Mouse (Mus musculus): ENCODE data around the gene Cdkal1. TPM values are rescaled to one million over a fixed set of nuclear protein-coding genes. Genes with fewer than 3 reads are reported as not detected.

The Cdkal1 gene
- total and polyA plus RNA-seq, 2 experiments from 2014 or later = 11.1 to 18.9 TPM

- H3K4me3 ChIP-seq (ENCODE audit: low read length) = no peak overlapping the region
- no peaks in the 10 kb centered on the region for H3K36me3 ChIP-seq (ENCODE audit: insufficient read depth, low read length)
- H3K9ac ChIP-seq (replicated peaks; ENCODE audit: low read length) = no peak overlapping the region
- no peaks in the 10 kb centered on the region for H3K4me1 ChIP-seq (ENCODE audit: insufficient read depth, low read length)
- no peaks in the 10 kb centered on the region for H3K9me3 ChIP-seq (ENCODE audit: low read length)
- ATAC-seq (no peak), DNase-seq (ENCODE audit: low spot score) (no peak)
- TF ChIP-seq CTCF (IDR thresholded peaks at IDR 0.05; ENCODE audit: low read depth) = no peak
- H3K27me3 ChIP-seq (ENCODE audit: insufficient read depth, low read length) = no peaks in the 10 kb centered on the region
- 95% methylated on average over 11 of the region's 11 CpGs for WGBS
- no peak overlapping the region for H3K27ac ChIP-seq
- H3K4me2 ChIP-seq (ENCODE audit: low read depth, low read length) = no peak overlapping the region
These were observed 175.8 kb downstream of the Cdkal1 start for GRCm38 (mm10) chr13:29679479-29680186.

GRCm38 (mm10) chr13:29677559-29677958 is 177.9 kb downstream of the Cdkal1 start:
- Histone ChIP-seq H3K27ac (no peak overlapping the region), H3K4me3 (ENCODE audit: low read length) (no peak overlapping the region), H3K4me1 (ENCODE audit: insufficient read depth, low read length) (no peaks in the 10 kb centered on the region), H3K9me3 (ENCODE audit: low read length) (no peaks in the 10 kb centered on the region), H3K36me3 (ENCODE audit: insufficient read depth, low read length) (no peaks in the 10 kb centered on the region), H3K27me3 (ENCODE audit: insufficient read depth, low read length) (no peaks in the 10 kb centered on the region), H3K9ac (replicated peaks; ENCODE audit: low read length) (no peak overlapping the region), H3K4me2 (ENCODE audit: low read depth, low read length) (no peak overlapping the region)
- ATAC-seq (no peak), DNase-seq (ENCODE audit: low spot score) (no peak)
- WGBS = 92% methylated on average over 4 of the region's 4 CpGs
- no peak for TF ChIP-seq CTCF (IDR thresholded peaks at IDR 0.05; ENCODE audit: low read depth)

GRCm38 (mm10) chr13:29670626-29671025 is 184.8 kb downstream of the Cdkal1 start:
- no peaks in the 10 kb centered on the region for H3K27me3 ChIP-seq (ENCODE audit: insufficient read depth, low read length)
- H3K36me3 ChIP-seq (ENCODE audit: insufficient read depth, low read length) = no peaks in the 10 kb centered on the region
- no peak overlapping the region for H3K4me3 ChIP-seq (ENCODE audit: low read length)
- no peaks in the 10 kb centered on the region for H3K4me1 ChIP-seq (ENCODE audit: insufficient read depth, low read length)
- TF ChIP-seq CTCF (IDR thresholded peaks at IDR 0.05; ENCODE audit: low read depth) = no peak
- H3K9ac ChIP-seq (replicated peaks; ENCODE audit: low read length) = no peak overlapping the region
- H3K9me3 ChIP-seq (ENCODE audit: low read length) = no peaks in the 10 kb centered on the region
- WGBS = 81% methylated on average over 3 of the region's 3 CpGs
- no peak overlapping the region for H3K4me2 ChIP-seq (ENCODE audit: low read depth, low read length)
- ATAC-seq = no peak
- H3K27ac ChIP-seq = no peak overlapping the region
- no peak for DNase-seq (ENCODE audit: low spot score)

GRCm38 (mm10) chr13:29663908-29664307 is 191.6 kb downstream of the Cdkal1 start:
- no peak overlapping the region for H3K27ac ChIP-seq
- H3K9me3 ChIP-seq (ENCODE audit: low read length) = no peaks in the 10 kb centered on the region
- 81% methylated on average over 3 of the region's 3 CpGs for WGBS
- DNase-seq (ENCODE audit: low spot score) (no peak), ATAC-seq (no peak)
- H3K27me3 ChIP-seq (ENCODE audit: insufficient read depth, low read length) = no peaks in the 10 kb centered on the region
- H3K4me1 ChIP-seq (ENCODE audit: insufficient read depth, low read length) = no peaks in the 10 kb centered on the region
- H3K4me3 ChIP-seq (ENCODE audit: low read length) = no peak overlapping the region
- H3K4me2 ChIP-seq (ENCODE audit: low read depth, low read length) = no peak overlapping the region
- no peaks in the 10 kb centered on the region for H3K36me3 ChIP-seq (ENCODE audit: insufficient read depth, low read length)
- no peak overlapping the region for H3K9ac ChIP-seq (replicated peaks; ENCODE audit: low read length)
- no peak for TF ChIP-seq CTCF (IDR thresholded peaks at IDR 0.05; ENCODE audit: low read depth)

DNA sequence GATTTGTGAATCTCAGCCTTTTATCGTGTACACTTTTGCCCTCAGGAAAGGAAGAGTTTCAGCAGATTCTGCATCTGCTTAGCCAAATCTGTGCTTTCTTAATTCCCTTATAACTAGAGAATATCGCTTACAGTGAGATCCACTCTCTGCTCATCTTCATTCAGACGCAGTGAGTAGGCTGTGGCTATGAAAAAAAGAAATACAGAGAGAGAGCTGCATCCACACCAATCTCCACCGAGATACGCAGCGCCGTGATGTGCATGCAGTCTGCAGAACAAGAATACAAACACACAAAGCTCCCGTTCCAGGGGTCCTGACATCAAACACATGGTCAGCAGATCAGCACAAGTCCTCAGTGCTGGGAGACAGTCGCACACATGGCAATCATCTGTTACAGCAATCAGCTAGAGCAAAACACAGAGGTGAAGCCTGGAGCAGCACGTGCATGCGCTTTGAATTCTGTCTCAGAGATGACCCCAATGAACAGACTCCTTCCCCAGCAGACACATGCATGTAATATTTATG is 199.6 kb downstream of the Cdkal1 start:
- no peak overlapping the region for H3K4me2 ChIP-seq (ENCODE audit: low read depth, low read length)
- no peak overlapping the region for H3K27ac ChIP-seq
- DNase-seq (ENCODE audit: low spot score) (no peak), ATAC-seq (no peak)
- H3K9me3 ChIP-seq (ENCODE audit: low read length) = no peaks in the 10 kb centered on the region
- H3K4me1 ChIP-seq (ENCODE audit: insufficient read depth, low read length) = no peaks in the 10 kb centered on the region
- H3K4me3 ChIP-seq (ENCODE audit: low read length) = no peak overlapping the region
- no peak overlapping the region for H3K9ac ChIP-seq (replicated peaks; ENCODE audit: low read length)
- TF ChIP-seq CTCF (IDR thresholded peaks at IDR 0.05; ENCODE audit: low read depth) = no peak
- no peaks in the 10 kb centered on the region for H3K36me3 ChIP-seq (ENCODE audit: insufficient read depth, low read length)
- H3K27me3 ChIP-seq (ENCODE audit: insufficient read depth, low read length) = no peaks in the 10 kb centered on the region
- WGBS = 74% methylated on average over 11 of the region's 11 CpGs

GRCm38 (mm10) chr13:29653407-29653806 is 202.1 kb downstream of the Cdkal1 start:
- Histone ChIP-seq H3K27ac (no peak overlapping the region), H3K9me3 (ENCODE audit: low read length) (no peaks in the 10 kb centered on the region), H3K4me2 (ENCODE audit: low read depth, low read length) (no peak overlapping the region), H3K27me3 (ENCODE audit: insufficient read depth, low read length) (no peaks in the 10 kb centered on the region), H3K36me3 (ENCODE audit: insufficient read depth, low read length) (no peaks in the 10 kb centered on the region), H3K9ac (replicated peaks; ENCODE audit: low read length) (no peak overlapping the region), H3K4me3 (ENCODE audit: low read length) (no peak overlapping the region), H3K4me1 (ENCODE audit: insufficient read depth, low read length) (no peaks in the 10 kb centered on the region)
- DNase-seq (ENCODE audit: low spot score) (no peak), ATAC-seq (no peak)
- no peak for TF ChIP-seq CTCF (IDR thresholded peaks at IDR 0.05; ENCODE audit: low read depth)
- 83% methylated on average over 4 of the region's 4 CpGs for WGBS

GRCm38 (mm10) chr13:29652791-29653190 is 202.7 kb downstream of the Cdkal1 start:
- TF ChIP-seq CTCF (IDR thresholded peaks at IDR 0.05; ENCODE audit: low read depth) = no peak
- no peak for ATAC-seq
- H3K9ac ChIP-seq (replicated peaks; ENCODE audit: low read length) = no peak overlapping the region
- no peak overlapping the region for H3K4me2 ChIP-seq (ENCODE audit: low read depth, low read length)
- H3K27ac ChIP-seq = no peak overlapping the region
- H3K4me3 ChIP-seq (ENCODE audit: low read length) = no peak overlapping the region
- H3K27me3 ChIP-seq (ENCODE audit: insufficient read depth, low read length) = no peaks in the 10 kb centered on the region
- H3K9me3 ChIP-seq (ENCODE audit: low read length) = no peaks in the 10 kb centered on the region
- no peaks in the 10 kb centered on the region for H3K36me3 ChIP-seq (ENCODE audit: insufficient read depth, low read length)
- DNase-seq (ENCODE audit: low spot score) = no peak
- WGBS = 88% methylated on average over 6 of the region's 6 CpGs
- no peaks in the 10 kb centered on the region for H3K4me1 ChIP-seq (ENCODE audit: insufficient read depth, low read length)
